Mouse (Mus musculus): ENCODE measurements at regions not wholly inside any gene's neighbourhood (a gene's known extent, or its start where the extent isn't known, plus 50 kb on each side); places are given as distances from the start of the nearest gene placed in this dataset.

DNA sequence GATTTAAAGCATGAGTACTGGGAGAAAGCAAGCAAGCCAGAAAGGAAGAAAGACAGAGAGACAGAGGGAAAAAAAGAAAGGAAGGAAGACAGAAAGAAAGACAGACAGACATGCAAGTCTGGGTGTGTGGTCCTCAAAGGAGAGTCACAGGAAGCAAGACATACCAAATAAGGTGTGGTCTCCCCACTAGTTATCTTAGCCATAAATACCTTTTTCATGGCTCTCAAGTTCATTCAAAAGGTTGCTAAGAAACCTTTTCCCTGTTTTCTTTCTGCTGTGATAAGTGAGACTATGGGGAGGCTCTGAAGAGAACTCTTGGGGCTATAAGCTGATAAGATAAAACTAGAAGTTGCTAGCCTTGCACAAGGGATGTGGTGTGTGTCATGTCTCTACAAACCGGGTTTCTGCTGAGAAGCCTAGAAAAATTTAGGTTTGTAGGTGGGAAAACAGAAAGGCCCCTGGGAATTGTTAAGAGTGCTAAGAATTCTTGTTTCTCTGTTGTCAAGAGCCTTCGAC is 126.5 kb upstream of the Akirin2 start:
- no peak for TF ChIP-seq USF1 (IDR thresholded peaks at IDR 0.05; ENCODE audit: low read depth, low read length)
- no peak for TF ChIP-seq CTCF (IDR thresholded peaks at IDR 0.05 in 2 of 3, conservative IDR thresholded peaks at IDR 0.05 in 1 of 3; ENCODE audit: control insufficient read depth in 1 of 3, insufficient read depth in 1 of 3, low read depth in 2 of 3, low read length in 3 of 3, poor library complexity in 1 of 3, severe bottlenecking in 1 of 3)
- no peak for TF ChIP-seq MAX (IDR thresholded peaks at IDR 0.05; ENCODE audit: low read length)
- no peak for TF ChIP-seq EP300 (IDR thresholded peaks at IDR 0.05; ENCODE audit: low read depth in 1 of 2, low read length in 2 of 2)
- no peak for TF ChIP-seq NRF1 (IDR thresholded peaks at IDR 0.05; ENCODE audit: insufficient read depth, low read depth, low read length, poor library complexity, severe bottlenecking)
- no peak for TF ChIP-seq GABPA (IDR thresholded peaks at IDR 0.05; ENCODE audit: low read depth, low read length)
- TF ChIP-seq RAD21 (IDR thresholded peaks at IDR 0.05; ENCODE audit: low read depth, low read length) = no peak
